Mouse (Mus musculus) embryonic facial prominence, embryonic 14.5 days (tissue): ENCODE measurements around the gene Tpsb2. TPM values are rescaled to one million over a fixed set of nuclear protein-coding genes. Genes with fewer than 3 reads are reported as not detected.

Source experiments
- ATAC-seq: fragments of 200-750 bp; cut with Nextera tagmentation; 2 replicates; pipeline ENCODE4 v1.8.0; 2017; ENCODE audit warnings: low read depth, moderate number of reproducible peaks, moderate TSS enrichment
- DNase-seq: peaks from one replicate; pipeline ENCODE4 v3.0.0-alpha.2; 2015; ENCODE audit warnings: low spot score
- H3K27ac ChIP-seq: fragments of 300-500 bp; sonication (generic); replicated peaks from 2 replicates; pipeline ENCODE4 v1.5.1; 2014; ENCODE audit warnings: low read depth, mild to moderate bottlenecking, low read length, moderate library complexity
- H3K27me3 ChIP-seq: fragments of 300-500 bp; sonication (generic); replicated peaks from 2 replicates; pipeline ENCODE4 v1.6.1; 2014; ENCODE audit warnings: low read length; ENCODE audit not compliant: control insufficient read depth, insufficient read depth
- H3K36me3 ChIP-seq: fragments of 300-500 bp; sonication (generic); 2 replicates; pipeline ENCODE4 v1.6.1; 2014; ENCODE audit warnings: low read length, mixed read lengths; ENCODE audit not compliant: control insufficient read depth, insufficient read depth
- H3K4me1 ChIP-seq: fragments of 300-500 bp; sonication (generic); 2 replicates; pipeline ENCODE4 v1.6.1; 2014; ENCODE audit warnings: antibody characterized with exemption, low read length; ENCODE audit not compliant: control insufficient read depth, insufficient read depth
- H3K4me2 ChIP-seq: fragments of 300-500 bp; sonication (generic); 2 replicates; pipeline ENCODE4 v1.6.1; 2014; ENCODE audit warnings: low read depth, mild to moderate bottlenecking, low read length, moderate library complexity, mixed read lengths
- H3K4me3 ChIP-seq: fragments of 300-500 bp; sonication (generic); 2 replicates; pipeline ENCODE4 v1.5.1; 2014; ENCODE audit warnings: low read depth, mild to moderate bottlenecking, low read length
- H3K9ac ChIP-seq: fragments of 300-500 bp; sonication (generic); 2 replicates; pipeline ENCODE4 v1.6.1; 2014; ENCODE audit warnings: low read depth, mild to moderate bottlenecking, low read length, moderate library complexity, mixed read lengths
- H3K9me3 ChIP-seq: fragments of 300-500 bp; sonication (generic); 2 replicates; pipeline ENCODE4 v1.6.1; 2016; ENCODE audit warnings: low read length; ENCODE audit not compliant: control insufficient read depth
- WGBS: fragments of 180-500 bp; shearing (Covaris S2); extraction: QIAGEN DNeasy Blood & Tissue Kit; methylation state at CpG from one replicate; pipeline ENCODE4 v1.1.7; 2014; 5-methylcytosine and 5-hydroxymethylcytosine counted together
- polyA plus RNA-seq: library from polyadenylated mRNA; unstranded; fragments of >200 nt; fragmentation: Nextera tagmentation; extraction: Ambion mirVana; gene quantifications from 2 replicates; pipeline ENCODE4 v1.2.1, GENCODE M21; 2014

Gene Tpsb2
- polyA plus RNA-seq, 1 experiment from 2014 or later = 101 TPM

- no peaks in the 10 kb centered on the region for H3K9me3 ChIP-seq
- H3K36me3 ChIP-seq = no peaks in the 10 kb centered on the region
- no peak within 1 kb of the TSS for H3K27ac ChIP-seq
- H3K4me1 ChIP-seq = no peaks in the 10 kb centered on the region
- WGBS = 88% methylated on average over 4 of the region's 4 CpGs
- ATAC-seq (no peak), DNase-seq (no peak)
- no peak within 1 kb of the TSS for H3K9ac ChIP-seq
- no peaks in the 10 kb centered on the region for H3K27me3 ChIP-seq
- H3K4me3 ChIP-seq = no peak within 1 kb of the TSS
- no peak within 1 kb of the TSS for H3K4me2 ChIP-seq
Measured at GRCm38 (mm10) chr17:25345462-25345861, 20.6 kb upstream of the Tpsb2 start, which contains the start of gene Tpsab1. Tpsab1 (minus strand) TSS chr17:25345562.

DNA sequence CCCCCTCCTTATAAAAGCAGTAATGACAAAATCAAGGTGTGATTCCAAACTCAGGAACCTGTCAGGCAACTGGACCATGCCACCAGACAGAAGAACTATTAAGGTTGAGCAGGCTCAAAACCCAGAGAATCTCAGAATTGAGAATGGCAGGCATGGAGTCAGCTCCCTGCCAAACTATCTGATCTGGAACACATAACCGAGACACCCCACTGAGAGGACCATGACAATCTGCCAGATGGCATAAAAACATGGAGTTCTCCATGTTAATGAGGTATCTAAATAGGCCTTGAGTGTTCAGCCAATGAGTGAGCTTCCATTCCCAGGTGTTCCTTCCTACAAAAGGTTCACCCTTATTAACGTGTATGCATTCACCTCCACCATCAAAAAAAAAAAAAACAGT, 4.8 kb upstream of the Tpsb2 start:
- no peaks in the 10 kb centered on the region for H3K9me3 ChIP-seq
- no peaks in the 10 kb centered on the region for H3K4me1 ChIP-seq
- 71% methylated on average over 2 of the region's 2 CpGs for WGBS
- no peak for DNase-seq
- ATAC-seq = no peak
- no peak overlapping the region for H3K27ac ChIP-seq
- H3K4me3 ChIP-seq = no peak overlapping the region
- no peak overlapping the region for H3K4me2 ChIP-seq
- H3K27me3 ChIP-seq = no peaks in the 10 kb centered on the region
- H3K36me3 ChIP-seq = no peaks in the 10 kb centered on the region
- no peak overlapping the region for H3K9ac ChIP-seq

- WGBS = 5% methylated on average over 1 of the region's 1 CpGs
Measured at GRCm38 (mm10) chr17:25363726-25364125, 2.4 kb upstream of the Tpsb2 start.

GRCm38 (mm10) chr17:25368973-25369372, 2.9 kb downstream of the Tpsb2 start, which contains the start of gene Tpsg1:
Tpsg1 (plus strand) TSS chr17:25369273.
- Histone ChIP-seq H3K4me3 (no peak within 1 kb of the TSS), H3K4me1 (no peaks in the 10 kb centered on the region), H3K27ac (no peak within 1 kb of the TSS), H3K4me2 (no peak within 1 kb of the TSS), H3K9ac (no peak within 1 kb of the TSS), H3K36me3 (no peaks in the 10 kb centered on the region), H3K9me3 (no peaks in the 10 kb centered on the region), H3K27me3 (no peaks in the 10 kb centered on the region)
- DNase-seq (no peak), ATAC-seq (no peak)
- WGBS = 74% methylated on average over 3 of the region's 3 CpGs

More at GRCm38 (mm10) chr17:25363726-25364125, 2.4 kb upstream of the Tpsb2 start:
- H3K36me3 ChIP-seq = no peaks in the 10 kb centered on the region
- H3K4me3 ChIP-seq = no peak overlapping the region
- no peak overlapping the region for H3K9ac ChIP-seq
- no peak overlapping the region for H3K4me2 ChIP-seq
- DNase-seq = peak; percentile 7
- no peak for ATAC-seq
- no peak overlapping the region for H3K27ac ChIP-seq
- H3K9me3 ChIP-seq = no peaks in the 10 kb centered on the region
- no peaks in the 10 kb centered on the region for H3K4me1 ChIP-seq
- H3K27me3 ChIP-seq = no peaks in the 10 kb centered on the region

DNA sequence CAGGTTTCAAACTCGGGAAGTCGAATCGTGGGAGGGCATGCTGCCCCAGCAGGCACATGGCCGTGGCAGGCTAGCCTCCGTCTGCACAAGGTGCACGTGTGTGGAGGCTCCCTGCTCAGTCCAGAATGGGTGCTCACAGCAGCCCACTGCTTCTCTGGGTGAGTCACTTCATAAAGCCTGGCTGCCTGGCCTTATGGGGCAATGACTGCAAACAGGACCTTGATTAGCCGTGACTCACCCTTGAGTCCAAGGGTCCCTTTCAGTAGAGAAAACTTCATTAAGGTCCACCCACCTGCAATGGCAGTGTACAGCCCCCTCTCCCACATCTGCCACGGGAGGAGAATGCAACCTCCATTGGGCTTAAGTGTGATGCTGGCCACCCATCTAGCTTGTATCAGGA, 6.4 kb downstream of the Tpsb2 start:
- Histone ChIP-seq H3K27ac (no peak overlapping the region), H3K9ac (no peak overlapping the region), H3K4me3 (no peak overlapping the region), H3K27me3 (no peaks in the 10 kb centered on the region), H3K9me3 (no peaks in the 10 kb centered on the region), H3K36me3 (peaks cover 11% of the 10 kb centered on the region; the same call in 1 of the 2 replicates), H3K4me1 (no peaks in the 10 kb centered on the region), H3K4me2 (no peak overlapping the region)
- no peak for DNase-seq
- 83% methylated on average over 8 of the region's 8 CpGs for WGBS
- no peak for ATAC-seq

GRCm38 (mm10) chr17:25374011-25374410, 7.9 kb downstream of the Tpsb2 start:
- no peaks in the 10 kb centered on the region for H3K9me3 ChIP-seq
- 48% methylated on average over 4 of the region's 9 CpGs for WGBS
- no peak overlapping the region for H3K4me2 ChIP-seq
- ATAC-seq (0 out of 2 replicates have a peak, but pooled peaks have one; percentile 38), DNase-seq (peak; percentile 30)
- no peak overlapping the region for H3K4me3 ChIP-seq
- H3K36me3 ChIP-seq = peaks cover 14% of the 10 kb centered on the region; the same call in 1 of the 2 replicates
- no peak overlapping the region for H3K9ac ChIP-seq
- H3K27me3 ChIP-seq = no peaks in the 10 kb centered on the region
- no peak overlapping the region for H3K27ac ChIP-seq
- no peaks in the 10 kb centered on the region for H3K4me1 ChIP-seq

DNA sequence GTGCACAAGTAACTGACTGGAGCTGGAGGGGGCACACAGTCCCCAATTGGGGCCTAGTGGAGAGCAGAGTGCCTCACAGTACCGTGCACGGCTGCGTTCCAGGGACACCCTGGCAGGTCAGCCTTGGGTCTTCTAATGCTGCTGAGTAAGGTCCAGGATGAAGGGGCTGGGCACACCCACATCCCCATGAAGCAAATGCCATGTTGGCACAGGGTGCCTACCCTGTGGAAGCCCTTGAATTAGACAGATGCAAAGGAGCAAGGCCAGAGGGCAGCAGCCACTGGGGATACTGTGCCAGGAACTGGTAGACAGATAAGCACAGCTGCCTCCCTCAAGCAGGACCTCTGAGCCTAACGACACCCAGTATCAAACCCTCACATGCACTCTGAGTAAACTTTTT, 28.4 kb downstream of the Tpsb2 start:
- DNase-seq = no peak
- Histone ChIP-seq H3K4me3 (no peak overlapping the region), H3K9ac (no peak overlapping the region), H3K4me2 (no peak overlapping the region), H3K36me3 (peaks cover 27% of the 10 kb centered on the region), H3K27me3 (no peaks in the 10 kb centered on the region), H3K9me3 (no peaks in the 10 kb centered on the region), H3K27ac (no peak overlapping the region), H3K4me1 (no peaks in the 10 kb centered on the region)
- no peak for ATAC-seq
- 83% methylated on average over 4 of the region's 4 CpGs for WGBS

- WGBS = 31% methylated on average over 14 of the region's 14 CpGs
- DNase-seq (peak; percentile 73), ATAC-seq (peak; percentile 41; the same call in 1 of the 2 replicates)
- Histone ChIP-seq H3K27ac (no peak overlapping the region), H3K27me3 (no peaks in the 10 kb centered on the region), H3K4me3 (no peak overlapping the region), H3K9me3 (no peaks in the 10 kb centered on the region), H3K4me1 (no peaks in the 10 kb centered on the region), H3K4me2 (no peak overlapping the region), H3K36me3 (peaks cover 18% of the 10 kb centered on the region), H3K9ac (no peak overlapping the region)
Measured at GRCm38 (mm10) chr17:25397804-25398519, 31.9 kb downstream of the Tpsb2 start.

GRCm38 (mm10) chr17:25398520-25398838, 32.4 kb downstream of the Tpsb2 start:
- no peak for DNase-seq
- Histone ChIP-seq H3K27me3 (no peaks in the 10 kb centered on the region), H3K36me3 (peaks cover 14% of the 10 kb centered on the region), H3K9ac (no peak overlapping the region), H3K9me3 (no peaks in the 10 kb centered on the region), H3K4me1 (no peaks in the 10 kb centered on the region), H3K27ac (no peak overlapping the region), H3K4me3 (no peak overlapping the region), H3K4me2 (no peak overlapping the region)
- ATAC-seq = peak; percentile 1; the same call in 1 of the 2 replicates
- 28% methylated on average over 13 of the region's 13 CpGs for WGBS
